Mouse (Mus musculus): Measurements from ENCODE around the gene Mbd6.

DNA sequence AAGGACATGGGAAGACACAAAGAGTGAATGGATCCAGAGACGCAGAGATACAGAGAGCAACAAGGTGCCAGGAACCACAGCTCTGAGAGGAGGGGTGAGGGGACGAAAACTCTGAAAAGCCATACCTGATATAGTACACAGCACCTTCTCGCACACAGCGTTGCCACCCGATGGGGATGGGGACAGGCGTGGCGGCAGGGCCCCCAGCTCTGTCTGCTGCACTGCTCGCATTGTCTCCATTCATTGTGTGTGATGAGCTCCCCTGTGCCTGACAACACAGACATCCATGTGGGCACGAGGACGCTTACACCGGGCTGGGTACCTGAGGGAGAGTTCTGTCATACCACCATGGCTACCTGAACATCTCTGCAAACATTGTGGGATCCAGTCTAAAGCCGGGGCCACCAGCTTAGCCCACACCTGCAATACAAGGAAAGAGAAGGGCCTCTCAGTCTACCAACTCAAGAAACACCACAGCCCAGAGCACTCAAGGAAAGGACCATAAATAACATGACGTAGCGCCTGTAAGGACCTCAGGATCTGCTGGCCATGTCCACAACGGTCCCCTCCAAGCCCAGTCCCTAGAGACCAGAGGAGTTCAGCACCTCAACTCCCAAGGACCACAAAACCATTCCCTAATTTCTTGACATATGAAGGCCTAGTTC lies 1.4 kb downstream of the Mbd6 start:
- TF ChIP-seq POLR2A (IDR thresholded peaks at IDR 0.05; ENCODE audit: borderline replicate concordance, extremely low read depth, insufficient read depth, insufficient read length, poor library complexity, severe bottlenecking) (no peak), CTCF (IDR thresholded peaks at IDR 0.05; ENCODE audit: borderline replicate concordance, extremely low read depth, insufficient read depth, insufficient read length) (no peak)
